24 mouse cellular contexts compared by ENCODE assay signal in the genomic region with DNA sequence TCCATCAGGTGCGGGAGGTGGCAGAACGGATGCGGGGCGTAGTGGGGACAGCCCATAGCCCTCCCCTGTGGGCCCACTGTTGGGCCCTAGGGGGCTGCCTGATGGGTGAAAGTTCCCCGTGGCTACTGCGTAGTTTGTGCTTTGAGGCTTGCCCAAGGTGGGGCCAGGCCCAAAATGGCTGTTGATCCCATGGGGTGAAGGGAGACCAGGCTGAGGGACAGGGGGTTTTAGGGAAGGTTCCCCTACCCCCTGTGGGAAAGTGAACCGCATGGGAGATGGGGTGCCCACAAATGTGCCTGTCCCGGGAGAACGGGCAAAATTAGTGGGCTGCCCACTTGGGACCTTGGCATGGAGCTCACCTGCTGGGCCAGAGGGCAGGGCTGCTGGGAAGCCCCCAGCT. TPM values are rescaled to one million over a fixed set of nuclear protein-coding genes. Genes with fewer than 3 reads are reported as not detected.
"Had no signal": no experiment of that assay in that cellular context is flagged by ENCODE, and none has a peak within 500 bp of the region (broad histone marks: within the 10 kb centered on the region; RNA-seq: fewer than 3 reads in every experiment).

No protein-coding gene starts in this region.

- ATAC-seq: liver, postnatal 0 days; midbrain, embryonic 16.5 days had no signal

- H3K9ac ChIP-seq: kidney, embryonic 15.5 days; limb, embryonic 12.5 days; limb, embryonic 15.5 days; liver, embryonic 14.5 days; liver, postnatal 0 days; lung, embryonic 15.5 days; midbrain, embryonic 12.5 days; neural tube, embryonic 13.5 days; stomach, embryonic 15.5 days had no signal

- H3K4me3 ChIP-seq: kidney, embryonic 15.5 days; limb, embryonic 12.5 days; limb, embryonic 15.5 days; lung, embryonic 15.5 days; midbrain, embryonic 12.5 days; myocyte; neural tube, embryonic 13.5 days; stomach, embryonic 15.5 days had no signal

- H3K27me3 ChIP-seq: kidney, embryonic 15.5 days; limb, embryonic 12.5 days; limb, embryonic 15.5 days; lung, embryonic 15.5 days; midbrain, embryonic 12.5 days; neural tube, embryonic 13.5 days; stomach, embryonic 15.5 days had no signal

- H3K4me2 ChIP-seq: kidney, embryonic 15.5 days; limb, embryonic 12.5 days; limb, embryonic 15.5 days; liver, embryonic 11.5 days; lung, embryonic 15.5 days; midbrain, embryonic 12.5 days; neural tube, embryonic 13.5 days; stomach, embryonic 15.5 days had no signal

- H3K4me1 ChIP-seq: kidney, embryonic 15.5 days; limb, embryonic 12.5 days; limb, embryonic 15.5 days; lung, embryonic 15.5 days; midbrain, embryonic 12.5 days; neural tube, embryonic 13.5 days; stomach, embryonic 15.5 days had no signal

- H3K9me3 ChIP-seq: kidney, embryonic 15.5 days; limb, embryonic 12.5 days; limb, embryonic 15.5 days; lung, embryonic 15.5 days; midbrain, embryonic 12.5 days; neural tube, embryonic 13.5 days; stomach, embryonic 15.5 days had no signal

- H3K27ac ChIP-seq: kidney, embryonic 15.5 days; limb, embryonic 12.5 days; limb, embryonic 15.5 days; liver, embryonic 14.5 days; lung, embryonic 15.5 days; midbrain, embryonic 12.5 days; neural tube, embryonic 13.5 days; stomach, embryonic 15.5 days had no signal

- DNase-seq: kidney, adult 8-10 months; kidney, postnatal 14 days; kidney, postnatal 4 days; left cerebral cortex, postnatal 4 days; liver, postnatal 0 days; lung, postnatal 10 days; lung, postnatal 36 days; right cerebral cortex, adult 18-20 months; right cerebral cortex, postnatal 4 days; thymus, postnatal 25 days had no signal

RNA-seq across cellular contexts. Expression of a gene that starts 42.8 kb away (rescaled TPM):
- total RNA-seq: megakaryocyte-erythroid progenitor cell, adult 5-6 weeks; monocyte, adult 5-6 weeks had no signal
- polyA plus RNA-seq: limb, embryonic 12.5 days; liver, postnatal 0 days; stomach, embryonic 15.5 days had no signal

RNA-seq across cellular contexts. Expression of a gene that starts 46.3 kb away (rescaled TPM):
- total RNA-seq: megakaryocyte progenitor cell, adult 5-6 weeks; megakaryocyte-erythroid progenitor cell, adult 5-6 weeks; monocyte, adult 5-6 weeks had no signal
- polyA plus RNA-seq: liver, postnatal 0 days had no signal
